Mouse (Mus musculus) midbrain, embryonic 10.5 days (tissue): ENCODE data around the gene Ncoa3. TPM values are rescaled to one million over a fixed set of nuclear protein-coding genes. Genes with fewer than 3 reads are reported as not detected.

Experiments
- DNase-seq: peaks from one replicate; pipeline ENCODE4 v3.0.0-alpha.2; 2017; ENCODE audit warnings: low spot score
- H3K27ac ChIP-seq: fragments of 300-500 bp; sonication (generic); replicated peaks from 2 replicates; pipeline ENCODE4 v1.5.1; 2016; ENCODE audit warnings: mild to moderate bottlenecking
- H3K27me3 ChIP-seq: fragments of 300-500 bp; sonication (generic); 2 replicates; pipeline ENCODE4 v1.6.1; 2016; ENCODE audit warnings: low read depth, mild to moderate bottlenecking; ENCODE audit not compliant: poor library complexity, severe bottlenecking
- H3K36me3 ChIP-seq: fragments of 300-500 bp; sonication (generic); 2 replicates; pipeline ENCODE4 v1.6.1; 2016; ENCODE audit warnings: mild to moderate bottlenecking, moderate library complexity
- H3K4me1 ChIP-seq: fragments of 300-500 bp; sonication (generic); 2 replicates; pipeline ENCODE4 v1.6.1; 2016
- H3K4me3 ChIP-seq: fragments of 300-500 bp; sonication (generic); 2 replicates; pipeline ENCODE4 v1.5.1; 2016; ENCODE audit warnings: mild to moderate bottlenecking, moderate library complexity
- H3K9me3 ChIP-seq: fragments of 300-500 bp; sonication (generic); replicated peaks from 2 replicates; pipeline ENCODE4 v1.6.1; 2016; ENCODE audit warnings: mild to moderate bottlenecking
- WGBS: fragments of 180-500 bp; shearing (Covaris S2); methylation state at CpG from one replicate; pipeline ENCODE4 v1.1.7; 2016; 5-methylcytosine and 5-hydroxymethylcytosine counted together
- polyA plus RNA-seq: library from polyadenylated mRNA; unstranded; fragments of >200 nt; fragmentation: Nextera tagmentation; extraction: Ambion mirVana; gene quantifications from 2 replicates; pipeline ENCODE4 v1.2.1, GENCODE M21; 2016

Gene Ncoa3
- polyA plus RNA-seq, 1 experiment from 2014 or later = 15.2 TPM

- H3K36me3 ChIP-seq = peaks cover 13% of the 10 kb centered on the region
- no peaks in the 10 kb centered on the region for H3K27me3 ChIP-seq
- 75% methylated on average over 12 of the region's 12 CpGs for WGBS
- H3K27ac ChIP-seq = 0 out of 2 replicates have a peak overlapping the region, but pooled peaks have one; percentile 33
- H3K4me1 ChIP-seq = peaks cover 41% of the 10 kb centered on the region
- H3K4me3 ChIP-seq = no peak overlapping the region
- no peaks in the 10 kb centered on the region for H3K9me3 ChIP-seq
- DNase-seq = no peak
These were observed 17.9 kb downstream of the Ncoa3 start for GRCm38 (mm10) chr2:166010321-166010720.

GRCm38 (mm10) chr2:166011422-166011821, 19.0 kb downstream of the Ncoa3 start:
- Histone ChIP-seq H3K9me3 (no peaks in the 10 kb centered on the region), H3K27ac (peak overlapping the region; percentile 52; the same call in 1 of the 2 replicates), H3K36me3 (peaks cover 13% of the 10 kb centered on the region), H3K27me3 (no peaks in the 10 kb centered on the region), H3K4me1 (peaks cover 41% of the 10 kb centered on the region), H3K4me3 (no peak overlapping the region)
- WGBS = 67% methylated on average over 3 of the region's 3 CpGs
- DNase-seq = no peak

- no peak for DNase-seq
- Histone ChIP-seq H3K4me3 (no peak overlapping the region), H3K4me1 (peaks cover 41% of the 10 kb centered on the region), H3K27ac (peak overlapping the region; percentile 52; the same call in 1 of the 2 replicates), H3K9me3 (no peaks in the 10 kb centered on the region), H3K27me3 (no peaks in the 10 kb centered on the region), H3K36me3 (peaks cover 13% of the 10 kb centered on the region)
- WGBS = 63% methylated on average over 2 of the region's 2 CpGs
These were observed 19.7 kb downstream of the Ncoa3 start for GRCm38 (mm10) chr2:166012145-166012544.

GRCm38 (mm10) chr2:166018769-166019168, 26.3 kb downstream of the Ncoa3 start:
- 93% methylated on average over 3 of the region's 3 CpGs for WGBS
- no peak overlapping the region for H3K4me3 ChIP-seq
- peaks cover 8% of the 10 kb centered on the region; the same call in 1 of the 2 replicates for H3K36me3 ChIP-seq
- no peak overlapping the region for H3K27ac ChIP-seq
- no peaks in the 10 kb centered on the region for H3K9me3 ChIP-seq
- no peaks in the 10 kb centered on the region for H3K27me3 ChIP-seq
- H3K4me1 ChIP-seq = peaks cover 32% of the 10 kb centered on the region
- no peak for DNase-seq

GRCm38 (mm10) chr2:166020026-166020425, 27.6 kb downstream of the Ncoa3 start:
- Histone ChIP-seq H3K27ac (no peak overlapping the region), H3K27me3 (no peaks in the 10 kb centered on the region), H3K36me3 (no peaks in the 10 kb centered on the region), H3K4me1 (peaks cover 37% of the 10 kb centered on the region), H3K9me3 (no peaks in the 10 kb centered on the region), H3K4me3 (no peak overlapping the region)
- WGBS = 89% methylated on average over 2 of the region's 2 CpGs
- DNase-seq = no peak

- H3K27me3 ChIP-seq = no peaks in the 10 kb centered on the region
- peaks cover 37% of the 10 kb centered on the region for H3K4me1 ChIP-seq
- no peaks in the 10 kb centered on the region for H3K36me3 ChIP-seq
- 44% methylated on average over 4 of the region's 4 CpGs for WGBS
- peak overlapping the region; percentile 73 for H3K27ac ChIP-seq
- H3K4me3 ChIP-seq = 0 out of 2 replicates have a peak overlapping the region, but pooled peaks have one; percentile 0
- no peak for DNase-seq
- H3K9me3 ChIP-seq = no peaks in the 10 kb centered on the region
These were observed 28.7 kb downstream of the Ncoa3 start for GRCm38 (mm10) chr2:166021073-166021610.

GRCm38 (mm10) chr2:166021642-166022041, 29.2 kb downstream of the Ncoa3 start:
- peak overlapping the region; percentile 73 for H3K27ac ChIP-seq
- H3K4me3 ChIP-seq = 0 out of 2 replicates have a peak overlapping the region, but pooled peaks have one; percentile 0
- DNase-seq = peak; percentile 68
- no peaks in the 10 kb centered on the region for H3K9me3 ChIP-seq
- peaks cover 37% of the 10 kb centered on the region for H3K4me1 ChIP-seq
- 42% methylated on average over 3 of the region's 3 CpGs for WGBS
- no peaks in the 10 kb centered on the region for H3K27me3 ChIP-seq
- no peaks in the 10 kb centered on the region for H3K36me3 ChIP-seq

GRCm38 (mm10) chr2:166022327-166022726, 29.9 kb downstream of the Ncoa3 start:
- no peak for DNase-seq
- H3K9me3 ChIP-seq = no peaks in the 10 kb centered on the region
- no peak overlapping the region for H3K27ac ChIP-seq

GRCm38 (mm10) chr2:166024079-166024478, 31.6 kb downstream of the Ncoa3 start:
- Histone ChIP-seq H3K4me1 (peaks cover 40% of the 10 kb centered on the region), H3K36me3 (no peaks in the 10 kb centered on the region), H3K9me3 (no peaks in the 10 kb centered on the region), H3K27me3 (no peaks in the 10 kb centered on the region), H3K27ac (peak overlapping the region; percentile 17; the same call in 1 of the 2 replicates), H3K4me3 (no peak overlapping the region)
- DNase-seq = no peak
- 96% methylated on average over 3 of the region's 3 CpGs for WGBS

More at GRCm38 (mm10) chr2:166022327-166022726, 29.9 kb downstream of the Ncoa3 start:
- Histone ChIP-seq H3K27me3 (no peaks in the 10 kb centered on the region), H3K36me3 (no peaks in the 10 kb centered on the region), H3K4me3 (no peak overlapping the region), H3K4me1 (peaks cover 37% of the 10 kb centered on the region)
- 79% methylated on average over 8 of the region's 8 CpGs for WGBS

- Histone ChIP-seq H3K27ac (no peak overlapping the region), H3K9me3 (no peaks in the 10 kb centered on the region), H3K4me1 (peaks cover 45% of the 10 kb centered on the region), H3K36me3 (no peaks in the 10 kb centered on the region), H3K4me3 (no peak overlapping the region), H3K27me3 (no peaks in the 10 kb centered on the region)
- WGBS = 92% methylated on average over 4 of the region's 4 CpGs
- DNase-seq = no peak
These were observed 32.2 kb downstream of the Ncoa3 start for GRCm38 (mm10) chr2:166024621-166025020.

GRCm38 (mm10) chr2:166025943-166026342, 33.5 kb downstream of the Ncoa3 start:
- Histone ChIP-seq H3K4me3 (no peak overlapping the region), H3K4me1 (peaks cover 49% of the 10 kb centered on the region)
- 85% methylated on average over 5 of the region's 5 CpGs for WGBS

GRCm38 (mm10) chr2:166027834-166028233, 35.4 kb downstream of the Ncoa3 start:
- no peaks in the 10 kb centered on the region for H3K36me3 ChIP-seq
- no peak overlapping the region for H3K4me3 ChIP-seq
- no peak overlapping the region for H3K27ac ChIP-seq
- no peaks in the 10 kb centered on the region for H3K9me3 ChIP-seq
- WGBS = 93% methylated on average over 3 of the region's 3 CpGs
- peaks cover 47% of the 10 kb centered on the region for H3K4me1 ChIP-seq
- no peaks in the 10 kb centered on the region for H3K27me3 ChIP-seq
- no peak for DNase-seq

More at GRCm38 (mm10) chr2:166025943-166026342, 33.5 kb downstream of the Ncoa3 start:
- Histone ChIP-seq H3K36me3 (no peaks in the 10 kb centered on the region), H3K27me3 (no peaks in the 10 kb centered on the region), H3K9me3 (no peaks in the 10 kb centered on the region), H3K27ac (no peak overlapping the region)
- DNase-seq = no peak

GRCm38 (mm10) chr2:166029232-166029631, 36.8 kb downstream of the Ncoa3 start:
- H3K4me1 ChIP-seq = peaks cover 39% of the 10 kb centered on the region
- H3K36me3 ChIP-seq = no peaks in the 10 kb centered on the region
- no peak overlapping the region for H3K27ac ChIP-seq
- DNase-seq = no peak
- no peaks in the 10 kb centered on the region for H3K27me3 ChIP-seq
- WGBS = 78% methylated on average over 4 of the region's 4 CpGs
- H3K9me3 ChIP-seq = no peaks in the 10 kb centered on the region
- no peak overlapping the region for H3K4me3 ChIP-seq
